Mouse (Mus musculus) T-helper 2 cell (primary cell): ENCODE results near the gene Syngap1.

Experiments used
- in situ Hi-C: fragments of 300-600 bp; cut with MboI, MseI; formaldehyde crosslinking; loops from one replicate; pipeline ENCODE4 v1.15.1; 2025; ENCODE audit warnings: high pct_unique_total_duplicates

The Syngap1 gene

DNA sequence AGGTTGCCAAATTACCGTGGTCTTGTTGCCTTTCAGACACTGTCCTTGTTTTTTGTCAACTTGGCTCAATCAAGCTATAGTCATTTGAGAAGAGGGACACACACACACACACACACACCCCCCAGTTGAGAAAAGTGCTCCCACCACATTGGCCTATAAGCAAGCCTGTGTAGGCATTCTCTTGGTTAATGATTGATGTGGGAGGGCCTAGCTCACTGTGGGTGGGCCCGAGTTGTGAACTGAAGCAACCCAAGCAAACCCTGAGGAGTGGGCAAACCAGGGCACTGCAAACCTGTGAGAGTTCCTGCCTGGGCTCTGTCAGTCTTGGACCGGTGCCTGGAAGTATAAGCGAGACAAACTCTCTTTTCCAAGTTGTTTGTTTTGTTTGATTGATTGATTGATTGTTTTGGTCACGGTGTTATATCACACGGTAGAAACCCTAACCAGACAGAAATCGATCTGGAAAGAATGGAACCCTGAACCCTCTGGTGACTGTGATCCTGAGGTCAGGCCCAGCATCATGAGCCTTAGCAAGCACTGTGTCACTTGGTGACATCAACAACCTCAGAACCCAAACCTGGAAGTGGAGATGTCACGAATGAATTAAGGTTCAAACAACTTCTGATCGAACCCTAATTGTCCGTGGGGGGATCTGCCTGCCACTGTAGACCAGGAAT lies 44.6 kb downstream of the Syngap1 start:
- in situ Hi-C loops, result no loop called here

DNA sequence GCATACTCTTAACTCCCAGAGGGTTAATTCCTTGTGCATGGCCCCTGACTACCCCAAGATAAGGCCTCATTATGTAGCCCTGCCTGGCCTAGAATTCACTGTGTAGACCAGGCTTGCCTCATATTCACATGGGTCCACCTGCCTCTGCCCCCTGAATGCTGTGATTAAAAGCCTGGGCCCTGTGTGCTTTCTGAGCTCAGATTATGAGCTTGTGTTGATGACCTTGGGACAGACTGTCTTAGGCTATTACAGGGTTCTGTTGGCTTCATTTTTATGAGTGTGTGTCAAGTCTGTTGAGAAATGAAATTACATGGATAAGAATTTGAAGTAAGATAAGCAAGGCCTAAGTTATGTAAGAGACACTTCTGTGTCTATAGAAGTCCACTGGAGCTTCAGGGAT lies 49.5 kb downstream of the Syngap1 start:
- in situ Hi-C loops, result no loop called here

DNA sequence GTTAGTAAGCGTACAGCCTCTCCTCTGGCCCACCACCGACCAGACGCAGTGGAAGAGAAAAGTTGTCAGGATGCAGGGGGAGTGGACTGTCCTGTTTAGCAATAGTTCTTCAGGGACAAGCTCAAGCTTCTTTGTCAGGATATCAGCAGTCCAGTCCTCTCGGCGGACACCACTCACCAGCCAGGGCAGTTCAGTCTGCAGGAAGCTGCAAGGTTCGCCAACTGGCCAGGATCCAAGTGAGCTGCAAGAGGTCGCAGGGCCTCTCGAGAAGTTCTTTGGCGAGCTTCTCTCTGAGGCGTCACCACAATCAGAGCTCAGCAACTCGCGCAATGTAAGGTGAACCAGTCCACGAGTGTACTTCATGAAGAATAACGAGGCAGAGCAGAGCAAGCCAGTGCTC lies 53.4 kb downstream of the Syngap1 start:
- in situ Hi-C loops, result no loop called here

DNA sequence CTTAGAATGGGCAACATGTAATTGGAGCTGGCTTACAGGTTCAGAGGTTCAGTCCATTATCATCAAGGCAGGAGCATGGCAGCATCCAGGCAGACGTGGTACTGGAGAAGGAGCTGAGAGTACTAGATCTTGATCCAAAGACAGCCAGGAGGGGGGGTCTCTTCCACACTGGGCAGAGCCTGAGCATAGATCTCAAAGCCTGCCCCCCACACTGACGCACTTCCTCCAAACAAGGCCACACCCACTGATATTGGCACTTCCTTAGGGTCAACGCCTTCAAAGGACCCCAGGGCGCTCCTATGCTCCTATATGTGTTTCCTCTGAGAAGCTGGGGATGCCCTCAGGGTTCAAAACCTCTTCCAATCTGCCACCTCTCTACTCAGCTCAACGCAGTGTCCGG lies 54.0 kb downstream of the Syngap1 start:
- in situ Hi-C loops, result no loop called here

DNA sequence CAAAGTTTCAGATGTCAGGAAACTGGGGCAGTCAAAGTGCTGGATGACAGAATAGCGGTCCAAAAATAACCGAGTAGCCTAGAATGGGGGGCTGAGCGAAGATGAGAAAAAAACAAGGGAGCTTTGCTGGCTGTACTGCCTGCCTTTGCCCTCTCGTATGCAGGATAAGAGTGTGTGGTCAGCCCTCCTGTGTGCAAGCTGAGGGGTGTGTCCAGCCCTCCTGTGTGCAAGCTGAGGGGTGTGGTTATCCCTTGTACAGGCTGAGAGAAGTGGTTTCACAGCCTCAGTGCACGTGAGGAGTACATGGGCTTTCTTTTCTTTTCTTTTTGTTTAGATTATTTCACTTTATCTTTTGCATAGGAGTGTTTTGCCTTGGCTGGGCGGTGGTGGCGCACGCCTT lies 54.5 kb downstream of the Syngap1 start:
- in situ Hi-C loops, result no loop called here

DNA sequence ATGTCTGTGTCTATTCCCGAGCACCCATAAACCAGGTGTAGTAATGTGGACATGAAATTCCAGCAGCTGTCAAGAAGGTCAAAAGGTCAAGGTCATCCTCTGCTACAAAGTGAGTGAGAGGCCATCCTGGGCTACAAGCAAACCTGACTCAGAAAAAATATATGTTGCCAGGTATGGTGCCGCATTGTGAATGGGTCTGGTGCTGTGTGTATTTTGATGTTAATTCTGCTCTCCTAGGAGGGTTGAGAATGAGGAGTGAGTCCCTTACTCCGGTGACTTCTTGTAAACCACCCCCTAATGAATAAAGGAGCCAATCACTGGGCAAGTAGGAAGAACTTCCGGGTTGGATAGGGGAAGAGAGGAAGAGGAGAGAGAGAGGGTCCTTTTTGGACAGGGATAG lies 56.6 kb downstream of the Syngap1 start:
- in situ Hi-C loops, result no loop called here

- in situ Hi-C loops, result no loop called here
These were observed 57.2 kb downstream of the Syngap1 start for GRCm38 (mm10) chr17:26998283-26998682.

- in situ Hi-C loops, result no loop called here
These were observed 58.9 kb downstream of the Syngap1 start for GRCm38 (mm10) chr17:26999996-27000395.

DNA sequence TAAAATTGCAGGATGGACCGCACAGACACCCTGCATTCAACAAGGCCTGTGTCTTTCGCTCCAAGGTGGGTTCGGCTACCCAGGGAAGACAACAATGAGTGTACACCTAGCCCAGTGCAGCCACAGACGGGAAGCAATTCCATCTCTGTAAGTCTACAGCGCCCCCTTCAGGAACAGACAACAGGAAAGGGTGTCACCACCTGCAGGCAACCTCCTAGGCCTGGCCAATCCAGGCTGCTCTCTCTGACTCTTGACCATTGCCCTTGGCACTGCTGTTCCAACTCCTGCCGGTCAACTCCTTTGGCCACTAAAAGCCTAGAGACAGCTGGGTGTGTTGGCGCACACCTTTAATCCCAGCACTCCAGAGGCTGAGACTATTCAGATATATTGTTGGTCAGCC lies 60.1 kb downstream of the Syngap1 start:
- in situ Hi-C loops, result no loop called here

DNA sequence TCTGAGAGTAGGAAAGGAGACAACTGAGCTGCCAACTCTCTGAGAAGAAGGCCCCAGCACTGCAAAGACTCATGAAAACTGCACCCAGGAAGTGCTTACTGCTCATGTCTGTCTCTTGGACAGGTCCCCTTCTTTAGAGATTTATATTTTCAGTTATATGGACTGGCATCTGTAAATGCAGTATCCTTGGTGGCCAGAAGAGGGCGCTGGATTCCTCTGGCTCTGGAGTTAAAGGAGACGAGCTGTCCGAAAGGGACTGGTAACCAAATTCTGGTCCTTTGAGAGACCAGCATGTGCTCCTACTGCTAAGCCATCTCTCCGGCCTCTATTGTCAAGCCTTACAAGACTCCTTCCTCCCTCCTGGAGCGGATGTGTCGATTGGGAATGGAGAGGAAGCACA lies 60.8 kb downstream of the Syngap1 start:
- in situ Hi-C loops, result no loop called here

GRCm38 (mm10) chr17:27004431-27004830 lies 63.4 kb downstream of the Syngap1 start:
- in situ Hi-C loops, result no loop called here

- in situ Hi-C loops, result loop anchor here (5.0 kb wide), 1 partner anchor 42 kb away; no protein-coding TSS in a partner anchor
These were observed 63.9 kb downstream of the Syngap1 start for GRCm38 (mm10) chr17:27004903-27005485.

DNA sequence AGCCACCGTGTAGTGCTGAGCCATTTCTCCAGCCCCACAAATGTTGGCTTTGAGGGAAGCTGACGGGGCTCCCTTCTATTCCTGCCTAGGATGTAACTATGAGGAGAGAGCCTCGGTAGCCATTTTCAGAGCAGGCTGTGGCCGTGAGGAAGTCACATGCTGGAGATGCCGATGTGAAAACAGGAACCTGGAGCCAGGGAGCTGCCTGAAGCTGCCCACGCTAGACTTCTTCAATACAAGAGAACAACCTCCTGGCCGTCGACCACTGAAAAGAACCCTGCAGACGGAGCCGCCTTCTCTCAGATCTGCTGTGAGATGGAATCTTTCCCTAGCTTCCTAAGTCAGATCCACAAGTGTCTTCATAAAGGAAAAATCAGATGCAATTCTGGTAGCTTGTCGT lies 64.6 kb downstream of the Syngap1 start:
- in situ Hi-C loops, result loop anchor here (5.0 kb wide), 1 partner anchor 42 kb away; no protein-coding TSS in a partner anchor

GRCm38 (mm10) chr17:27008277-27008676 lies 67.2 kb downstream of the Syngap1 start:
- in situ Hi-C loops, result loop anchor here (5.0 kb wide), 1 partner anchor 39 kb away; no protein-coding TSS in a partner anchor

DNA sequence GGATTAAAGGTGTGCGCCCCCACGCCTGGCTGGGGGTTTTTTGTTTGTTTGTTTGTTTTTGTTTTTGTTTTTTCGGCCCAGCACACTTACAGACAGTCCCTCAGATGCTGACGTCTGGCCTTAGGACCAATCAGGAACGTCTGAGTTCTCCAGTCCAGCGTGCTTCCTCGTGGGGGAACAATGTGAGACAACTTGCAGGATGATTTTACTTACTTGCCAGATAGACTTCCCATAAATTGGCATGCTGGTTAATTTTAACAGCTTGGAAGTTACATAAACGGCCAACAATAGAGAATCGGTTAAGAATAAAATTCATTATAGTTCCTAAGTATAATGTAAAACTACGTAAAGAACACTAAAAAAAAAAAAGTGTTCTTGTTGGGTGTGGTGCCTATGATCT lies 70.1 kb downstream of the Syngap1 start:
- in situ Hi-C loops, result no loop called here

DNA sequence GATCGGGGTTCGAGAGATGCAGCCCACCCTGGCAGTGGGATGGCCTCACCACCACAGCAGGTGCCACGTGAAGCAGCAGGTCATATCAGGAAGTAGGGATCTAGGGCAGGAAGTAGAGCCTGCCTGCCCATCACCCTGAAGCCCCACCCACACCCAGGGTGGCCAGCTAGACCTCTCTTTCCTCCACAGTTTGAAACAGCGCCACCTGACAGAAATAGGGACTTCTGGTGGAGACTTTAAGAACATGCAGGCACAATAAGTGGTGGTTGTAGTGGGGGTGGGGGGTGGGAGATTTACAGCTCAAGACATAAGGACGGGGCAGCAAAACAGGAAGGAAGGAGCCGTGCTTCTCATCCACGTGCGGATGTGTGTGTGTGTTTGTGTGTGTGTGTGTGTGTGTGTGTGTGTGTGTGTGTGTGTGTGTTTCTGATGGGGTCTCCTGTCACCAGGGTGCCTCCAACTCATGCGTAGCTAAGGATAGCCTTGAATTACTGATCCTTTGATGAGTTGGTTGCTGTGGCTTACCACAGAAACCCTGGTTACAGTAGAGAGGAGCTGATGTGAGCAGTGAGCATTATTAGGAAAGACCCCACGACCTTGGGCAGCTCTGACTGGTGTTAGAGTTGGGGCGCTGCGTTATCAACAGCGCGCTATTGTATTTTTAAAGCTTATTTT lies 71.1 kb downstream of the Syngap1 start:
- in situ Hi-C loops, result no loop called here

- in situ Hi-C loops, result no loop called here
These were observed 71.9 kb downstream of the Syngap1 start for GRCm38 (mm10) chr17:27012909-27013308.

- in situ Hi-C loops, result no loop called here
These were observed 76.8 kb downstream of the Syngap1 start for GRCm38 (mm10) chr17:27017564-27018499.

DNA sequence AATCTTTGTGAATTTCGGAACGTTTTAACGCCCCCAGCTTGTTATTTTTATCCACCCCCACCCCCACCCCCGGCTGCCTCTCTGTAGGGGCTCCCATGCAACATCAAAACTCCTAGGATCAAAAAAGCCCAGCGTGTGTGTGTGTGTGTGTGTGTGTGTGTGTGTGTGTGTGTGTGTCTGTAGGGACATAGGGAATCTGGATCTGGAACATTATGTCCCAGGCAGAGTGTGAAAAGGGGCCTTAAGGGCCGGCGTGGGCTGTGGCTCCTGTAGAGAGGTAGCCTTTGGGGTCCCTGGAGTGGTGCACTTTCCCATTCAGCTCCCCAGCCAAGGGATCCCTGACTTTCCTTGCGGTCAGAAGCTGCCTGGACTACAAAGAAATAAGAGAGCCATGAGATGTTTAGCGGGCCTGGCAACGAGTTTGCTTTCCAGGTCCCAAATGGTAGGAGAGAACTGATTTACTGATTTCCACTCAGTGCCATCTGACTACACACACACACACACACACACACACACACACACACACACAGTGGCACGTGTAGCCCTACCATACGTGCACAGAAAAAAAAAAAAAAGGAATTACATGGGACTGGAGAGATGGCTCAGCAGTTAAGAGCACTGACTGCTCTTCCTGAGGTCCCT lies 77.6 kb downstream of the Syngap1 start:
- in situ Hi-C loops, result no loop called here

- in situ Hi-C loops, result no loop called here
These were observed 80.0 kb downstream of the Syngap1 start for GRCm38 (mm10) chr17:27021076-27021475.

GRCm38 (mm10) chr17:27021736-27022135 lies 80.7 kb downstream of the Syngap1 start:
- in situ Hi-C loops, result no loop called here
